Mouse (Mus musculus) myocyte (in vitro differentiated cells): ENCODE results near the gene Spns2. TPM values are rescaled to one million over a fixed set of nuclear protein-coding genes. Genes with fewer than 3 reads are reported as not detected.

Source experiments
- H3K27me3 ChIP-seq: one replicate; pipeline ENCODE4 v1.6.1; 2011; ENCODE audit not compliant: control insufficient read depth, insufficient read depth, insufficient read length
- H3K36me3 ChIP-seq: one replicate; pipeline ENCODE4 v1.6.1; 2011; ENCODE audit not compliant: control insufficient read depth, insufficient read depth
- H3K4me2 ChIP-seq: one replicate; pipeline ENCODE4 v1.6.1; 2011; ENCODE audit warnings: low read depth, control low read depth
- H3K4me3 ChIP-seq: one replicate; pipeline ENCODE4 v1.5.1; 2011; ENCODE audit warnings: mild to moderate bottlenecking, control low read depth, moderate library complexity
- H3K79me2 ChIP-seq: one replicate; pipeline ENCODE4 v1.6.1; 2011; ENCODE audit not compliant: control insufficient read depth, insufficient read depth
- H3ac ChIP-seq: one replicate; pipeline ENCODE4 v1.6.1; 2011; ENCODE audit not compliant: control insufficient read depth, insufficient read length
- CEBPB ChIP-seq: IDR thresholded peaks from 2 replicates; pipeline ENCODE4 v1.6.1; 2011; ENCODE audit warnings: mild to moderate bottlenecking, moderate library complexity; ENCODE audit not compliant: poor library complexity, insufficient read depth, severe bottlenecking
- E2F4 ChIP-seq: IDR thresholded peaks from one replicate; pipeline ENCODE4 v1.6.1; 2011; ENCODE audit warnings: mild to moderate bottlenecking, control low read depth, moderate library complexity; ENCODE audit not compliant: insufficient read depth
- MAX ChIP-seq: IDR thresholded peaks from one replicate; pipeline ENCODE4 v1.6.1; 2011; ENCODE audit warnings: low read depth, mild to moderate bottlenecking, control low read depth
- MYOD1 ChIP-seq, 3 experiments: IDR thresholded peaks; one replicate each; pipeline ENCODE4 v1.6.1; 2011; ENCODE audit warnings: control low read depth in 2 of 3, low read depth in 2 of 3, mild to moderate bottlenecking in 2 of 3, moderate library complexity in 1 of 3; ENCODE audit not compliant: insufficient read length in 2 of 3, control insufficient read depth in 1 of 3
- MYOG ChIP-seq, 3 experiments: IDR thresholded peaks; one replicate each; pipeline ENCODE4 v1.6.1; 2011; ENCODE audit warnings: control low read depth in 2 of 3, low read depth in 2 of 3, mild to moderate bottlenecking in 2 of 3; ENCODE audit not compliant: insufficient read length in 2 of 3, control insufficient read depth in 1 of 3, insufficient read depth in 1 of 3
- POLR2A ChIP-seq: IDR thresholded peaks from one replicate; pipeline ENCODE4 v1.6.1; 2011; ENCODE audit warnings: low read depth, mild to moderate bottlenecking, control low read depth, moderate library complexity; ENCODE audit not compliant: insufficient read length
- POLR2AphosphoS2 ChIP-seq: IDR thresholded peaks from one replicate; pipeline ENCODE4 v1.6.1; 2011; ENCODE audit warnings: low read depth, control low read depth; ENCODE audit not compliant: insufficient read length
- REST ChIP-seq: IDR thresholded peaks from one replicate; pipeline ENCODE4 v1.6.1; 2011; ENCODE audit warnings: mild to moderate bottlenecking, control low read depth, moderate library complexity; ENCODE audit not compliant: insufficient read depth, insufficient read length
- SRF ChIP-seq: IDR thresholded peaks from one replicate; pipeline ENCODE4 v1.6.1; 2011; ENCODE audit warnings: low read depth; ENCODE audit not compliant: control insufficient read depth, insufficient read length
- TCF12 ChIP-seq: IDR thresholded peaks from one replicate; pipeline ENCODE4 v1.6.1; 2011; ENCODE audit warnings: mild to moderate bottlenecking, control low read depth; ENCODE audit not compliant: poor library complexity, insufficient read depth, severe bottlenecking
- TCF3 ChIP-seq: IDR thresholded peaks from one replicate; pipeline ENCODE4 v1.6.1; 2011; ENCODE audit warnings: low read depth, control low read depth; ENCODE audit not compliant: insufficient read length
- USF1 ChIP-seq: IDR thresholded peaks from one replicate; pipeline ENCODE4 v1.6.1; 2011; ENCODE audit warnings: low read depth, mild to moderate bottlenecking, control low read depth, moderate library complexity
- polyA plus RNA-seq: library from polyadenylated mRNA; unstranded; fragments of >200 nt; fragmentation: generic; extraction: Trizol; gene quantifications from one replicate; pipeline ENCODE4 v1.2.1, GENCODE M21; 2012; ENCODE audit warnings: missing spikeins

Gene Spns2
- polyA plus RNA-seq, 1 experiment, result 0.10 TPM

DNA sequence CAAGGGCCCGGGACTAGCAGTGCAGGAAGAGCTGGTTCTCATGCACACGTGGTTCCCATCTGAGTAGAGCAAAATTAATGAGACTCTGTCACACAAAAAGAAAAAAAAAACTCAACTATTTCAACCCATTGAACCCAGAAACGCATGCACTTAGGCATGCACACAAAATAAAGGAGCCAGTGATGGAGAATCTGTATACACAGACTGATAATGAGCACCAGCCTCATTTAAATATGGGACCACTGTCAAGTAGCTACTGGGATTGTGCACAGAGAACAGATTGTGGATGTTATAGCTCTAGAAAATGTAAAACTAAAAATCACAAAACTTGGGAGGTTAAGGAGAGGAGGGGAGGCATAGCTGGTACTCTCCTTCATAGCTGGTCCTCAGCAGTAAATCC lies 25.3 kb upstream of the Spns2 start:
- H3K27me3 ChIP-seq, result peaks cover 5% of the 10 kb centered on the region
- H3K4me3 ChIP-seq, result no peak overlapping the region
- H3K4me2 ChIP-seq, result no peak overlapping the region

DNA sequence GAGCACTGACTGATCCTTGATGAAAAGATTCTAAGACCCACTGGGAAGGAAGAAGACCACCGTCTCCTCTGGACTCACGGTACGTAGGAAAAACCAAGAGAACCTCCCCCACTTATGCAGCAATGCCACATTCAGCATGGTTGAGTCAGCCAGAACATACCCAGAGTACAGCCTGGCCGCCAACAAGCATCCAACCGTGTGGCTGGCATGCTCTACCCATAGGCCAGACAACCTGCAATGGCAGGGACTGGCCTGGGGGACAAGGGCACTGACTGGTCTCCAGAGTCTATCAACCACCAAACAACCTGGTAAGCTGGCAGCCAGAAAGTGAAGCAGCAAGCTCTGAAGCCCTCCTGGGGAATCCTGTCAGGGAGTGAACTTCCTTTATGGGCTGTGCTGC lies 18.9 kb upstream of the Spns2 start:
- TF ChIP-seq TCF3, result no peak
- TF ChIP-seq REST, result no peak
- TF ChIP-seq POLR2A, result no peak
- TF ChIP-seq MAX, result no peak
- no peak for TF ChIP-seq TCF12
- no peak for TF ChIP-seq SRF
- TF ChIP-seq MYOG (IDR thresholded peaks at IDR 0.05; ENCODE audit: control insufficient read depth in 1 of 3, insufficient read depth in 1 of 3, insufficient read length in 2 of 3, low read depth in 2 of 3), result no peak
- no peak for TF ChIP-seq POLR2AphosphoS2
- TF ChIP-seq CEBPB, result no peak
- TF ChIP-seq E2F4, result no peak
- TF ChIP-seq USF1, result no peak
- no peak for TF ChIP-seq MYOD1 (IDR thresholded peaks at IDR 0.05; ENCODE audit: control insufficient read depth in 1 of 3, insufficient read length in 2 of 3, low read depth in 2 of 3)
- no peaks in the 10 kb centered on the region for H3K79me2 ChIP-seq
- peaks cover 17% of the 10 kb centered on the region for H3K27me3 ChIP-seq
- no peak overlapping the region for H3K4me3 ChIP-seq
- H3ac ChIP-seq, result no peak overlapping the region
- H3K36me3 ChIP-seq, result no peaks in the 10 kb centered on the region
- no peak overlapping the region for H3K4me2 ChIP-seq

More for the DNA sequence above, 25.3 kb upstream of the Spns2 start:
- H3K79me2 ChIP-seq, result no peaks in the 10 kb centered on the region
- no peak overlapping the region for H3ac ChIP-seq
- no peaks in the 10 kb centered on the region for H3K36me3 ChIP-seq
- TF ChIP-seq USF1 (no peak), TCF12 (no peak), MAX (no peak), CEBPB (no peak), TCF3 (no peak), REST (no peak), POLR2A (no peak), SRF (no peak), E2F4 (no peak), POLR2AphosphoS2 (no peak), MYOD1 (IDR thresholded peaks at IDR 0.05; ENCODE audit: control insufficient read depth in 1 of 3, insufficient read length in 2 of 3, low read depth in 2 of 3) (no peak), MYOG (IDR thresholded peaks at IDR 0.05; ENCODE audit: control insufficient read depth in 1 of 3, insufficient read depth in 1 of 3, insufficient read length in 2 of 3, low read depth in 2 of 3) (no peak)

DNA sequence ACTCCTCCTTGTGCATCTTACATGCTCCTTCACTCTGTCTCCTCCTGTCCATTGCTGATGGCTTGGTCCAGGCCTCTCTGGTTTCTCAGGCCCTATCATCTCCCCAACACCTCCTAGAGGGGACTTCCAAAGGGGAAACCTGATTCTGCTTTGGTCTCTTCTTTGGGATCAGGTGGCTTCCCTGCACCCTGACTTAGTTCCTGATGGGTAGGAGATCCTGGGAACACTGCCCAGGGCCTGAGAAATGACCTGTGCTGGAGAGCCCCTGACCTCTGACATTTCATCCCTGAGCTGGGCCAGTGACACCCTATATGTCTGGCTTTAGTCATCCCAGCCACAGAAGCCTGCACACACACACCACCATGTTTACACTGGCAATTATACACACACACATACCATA lies 17.9 kb upstream of the Spns2 start:
- Histone ChIP-seq H3K79me2 (no peaks in the 10 kb centered on the region), H3K4me2 (no peak overlapping the region), H3ac (no peak overlapping the region), H3K36me3 (no peaks in the 10 kb centered on the region), H3K4me3 (no peak overlapping the region), H3K27me3 (peaks cover 17% of the 10 kb centered on the region)
- no peak for TF ChIP-seq TCF3
- no peak for TF ChIP-seq TCF12
- TF ChIP-seq CEBPB, result no peak
- TF ChIP-seq E2F4, result no peak
- no peak for TF ChIP-seq POLR2A
- TF ChIP-seq REST, result no peak
- no peak for TF ChIP-seq MYOD1 (IDR thresholded peaks at IDR 0.05; ENCODE audit: control insufficient read depth in 1 of 3, insufficient read length in 2 of 3, low read depth in 2 of 3)
- TF ChIP-seq POLR2AphosphoS2, result no peak
- no peak for TF ChIP-seq SRF
- TF ChIP-seq MYOG (IDR thresholded peaks at IDR 0.05; ENCODE audit: control insufficient read depth in 1 of 3, insufficient read depth in 1 of 3, insufficient read length in 2 of 3, low read depth in 2 of 3), result no peak
- no peak for TF ChIP-seq MAX
- TF ChIP-seq USF1, result no peak

GRCm38 (mm10) chr11:72504016-72504797 lies 14.5 kb upstream of the Spns2 start:
- Histone ChIP-seq H3K79me2 (no peaks in the 10 kb centered on the region), H3K36me3 (no peaks in the 10 kb centered on the region), H3K27me3 (peaks cover 4% of the 10 kb centered on the region), H3ac (no peak overlapping the region), H3K4me2 (no peak overlapping the region), H3K4me3 (no peak overlapping the region)
- TF ChIP-seq REST, result no peak
- TF ChIP-seq POLR2AphosphoS2, result no peak
- no peak for TF ChIP-seq USF1
- no peak for TF ChIP-seq TCF3
- TF ChIP-seq E2F4, result no peak
- TF ChIP-seq POLR2A, result no peak
- no peak for TF ChIP-seq CEBPB
- TF ChIP-seq MYOG (IDR thresholded peaks at IDR 0.05; ENCODE audit: control insufficient read depth in 1 of 3, insufficient read depth in 1 of 3, insufficient read length in 2 of 3, low read depth in 2 of 3), result no peak
- TF ChIP-seq MYOD1 (IDR thresholded peaks at IDR 0.05; ENCODE audit: control insufficient read depth in 1 of 3, insufficient read length in 2 of 3, low read depth in 2 of 3), result no peak
- TF ChIP-seq SRF, result no peak
- no peak for TF ChIP-seq TCF12
- TF ChIP-seq MAX, result no peak
